Mouse (Mus musculus): ENCODE measurements at regions not wholly inside any gene's neighbourhood (a gene's known extent, or its start where the extent isn't known, plus 50 kb on each side); places are given as distances from the start of the nearest gene placed in this dataset.

DNA sequence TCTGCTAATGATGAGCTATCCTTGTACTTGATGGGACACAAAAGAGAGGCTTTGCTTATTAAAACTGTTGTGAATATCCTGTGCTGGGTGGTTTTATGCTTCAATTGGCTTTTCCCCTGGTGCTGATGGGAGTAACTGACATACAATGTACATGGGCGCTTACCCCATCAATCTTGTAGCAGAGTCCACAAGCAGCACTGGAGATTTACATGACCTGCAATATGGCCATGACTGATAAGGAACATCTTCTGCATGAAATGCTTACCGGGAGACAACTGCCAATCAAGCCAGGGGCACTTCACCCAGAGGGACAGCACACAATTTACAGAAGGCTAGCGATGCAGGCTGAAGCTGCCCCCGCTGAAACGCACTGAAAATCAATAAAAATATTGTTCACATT lies 65.1 kb downstream of the Sst start:
- DNase-seq (ENCODE audit: low spot score) (no peak), ATAC-seq (ENCODE audit: insufficient read depth, low read depth) (no peak)
- H3K36me3 ChIP-seq (replicated peaks; ENCODE audit: control insufficient read depth, insufficient read depth, low read length), result no peaks in the 10 kb centered on the region
- H3K4me1 ChIP-seq (ENCODE audit: control insufficient read depth, insufficient read depth), result no peaks in the 10 kb centered on the region
- no peak overlapping the region for H3K4me2 ChIP-seq (ENCODE audit: low read depth, low read length)
- H3K27ac ChIP-seq (ENCODE audit: low read depth), result no peak overlapping the region
- H3K27me3 ChIP-seq (ENCODE audit: control insufficient read depth, insufficient read depth, low read length), result no peaks in the 10 kb centered on the region
- 0 out of 2 replicates have a peak, but pooled peaks cover 4% of the 10 kb centered on the region for H3K9me3 ChIP-seq (replicated peaks; ENCODE audit: control insufficient read depth, low read length)
- TF ChIP-seq EP300 (IDR thresholded peaks at IDR 0.05; ENCODE audit: low read depth) (no peak), CTCF (IDR thresholded peaks at IDR 0.05; ENCODE audit: low read depth) (no peak)
- no peak overlapping the region for H3K4me3 ChIP-seq (ENCODE audit: low read depth, low read length)
- 82% methylated on average over 5 of the region's 5 CpGs for WGBS
- no peak overlapping the region for H3K9ac ChIP-seq (replicated peaks; ENCODE audit: low read depth, low read length)

DNA sequence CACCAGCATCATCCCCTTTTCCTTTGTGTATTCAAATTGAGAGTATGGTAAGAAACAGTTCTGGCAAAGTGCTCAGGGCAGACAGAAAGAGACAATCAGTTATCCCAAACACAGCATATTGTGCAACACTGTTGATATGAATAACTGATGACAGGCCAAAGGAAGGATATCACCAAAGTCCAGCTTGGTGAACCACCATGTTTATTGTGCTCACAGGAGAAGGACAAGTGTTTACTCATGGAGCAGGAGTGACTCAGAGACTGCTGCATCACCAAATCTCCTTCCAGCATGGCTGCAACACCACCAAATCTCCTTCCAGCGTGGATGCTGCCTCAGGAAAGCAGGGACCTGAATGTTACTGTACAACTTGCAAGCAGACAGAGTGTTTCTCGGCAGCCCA lies 105.5 kb downstream of the Sst start:
- H3K9me3 ChIP-seq (replicated peaks; ENCODE audit: control insufficient read depth, low read length), result no peaks in the 10 kb centered on the region
- H3K4me3 ChIP-seq (ENCODE audit: low read depth, low read length), result no peak overlapping the region
- no peak overlapping the region for H3K4me2 ChIP-seq (ENCODE audit: low read depth, low read length)
- no peak for ATAC-seq (ENCODE audit: insufficient read depth, low read depth)
- WGBS, result 62% methylated on average over 2 of the region's 2 CpGs
- no peak for DNase-seq (ENCODE audit: low spot score)
- H3K4me1 ChIP-seq (ENCODE audit: control insufficient read depth, insufficient read depth), result no peaks in the 10 kb centered on the region
- TF ChIP-seq CTCF (IDR thresholded peaks at IDR 0.05; ENCODE audit: low read depth), result no peak
- no peak for TF ChIP-seq EP300 (IDR thresholded peaks at IDR 0.05; ENCODE audit: low read depth)
- no peaks in the 10 kb centered on the region for H3K27me3 ChIP-seq (ENCODE audit: control insufficient read depth, insufficient read depth, low read length)
- no peak overlapping the region for H3K27ac ChIP-seq (ENCODE audit: low read depth)
- no peaks in the 10 kb centered on the region for H3K36me3 ChIP-seq (replicated peaks; ENCODE audit: control insufficient read depth, insufficient read depth, low read length)
- no peak overlapping the region for H3K9ac ChIP-seq (replicated peaks; ENCODE audit: low read depth, low read length)

DNA sequence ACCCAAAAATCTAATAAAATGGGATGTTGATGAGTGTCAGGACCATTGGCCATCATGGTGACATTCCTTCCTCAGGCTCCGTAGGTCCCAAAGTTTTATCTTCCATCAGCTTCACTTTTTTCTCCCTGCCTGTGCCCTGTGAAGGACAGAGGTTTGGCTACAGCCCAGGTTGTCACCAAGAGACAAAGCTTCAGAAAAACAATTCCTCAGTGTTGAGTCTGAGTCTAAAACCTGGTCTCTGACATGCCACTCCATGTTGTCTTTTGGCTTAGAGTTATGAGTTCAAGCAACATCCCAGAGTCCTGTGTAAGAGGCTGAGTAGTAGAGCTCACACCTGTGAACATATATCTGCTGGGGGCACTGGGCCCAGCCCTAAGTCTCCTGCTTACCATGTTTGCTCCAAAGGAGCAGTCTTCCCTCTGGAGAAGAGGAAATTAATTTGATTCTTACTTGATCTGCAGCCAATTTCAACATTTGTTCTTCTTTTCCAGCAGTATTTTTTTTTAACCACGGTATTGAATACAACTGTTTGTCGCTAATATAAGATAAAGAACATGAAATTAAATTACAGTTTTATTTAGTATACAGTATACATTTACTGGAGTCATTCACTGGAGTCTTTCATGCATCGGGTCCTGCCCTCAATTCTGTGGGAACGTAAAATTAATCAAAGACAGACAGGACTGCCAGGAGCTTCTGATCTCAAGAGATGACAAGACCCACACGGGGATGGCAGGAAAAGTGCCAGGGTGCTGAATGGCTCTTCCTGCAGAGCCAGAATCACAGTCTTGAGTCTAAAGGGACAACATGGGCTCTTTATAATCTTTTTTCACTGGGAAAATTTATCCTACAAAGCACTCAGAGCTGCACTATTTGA lies 106.5 kb downstream of the Sst start:
- no peak overlapping the region for H3K4me2 ChIP-seq (ENCODE audit: low read depth, low read length)
- H3K27me3 ChIP-seq (ENCODE audit: control insufficient read depth, insufficient read depth, low read length), result no peaks in the 10 kb centered on the region
- DNase-seq (ENCODE audit: low spot score), result no peak
- no peak for ATAC-seq (ENCODE audit: insufficient read depth, low read depth)
- no peak overlapping the region for H3K9ac ChIP-seq (replicated peaks; ENCODE audit: low read depth, low read length)
- no peak overlapping the region for H3K27ac ChIP-seq (ENCODE audit: low read depth)
- H3K36me3 ChIP-seq (replicated peaks; ENCODE audit: control insufficient read depth, insufficient read depth, low read length), result no peaks in the 10 kb centered on the region
- TF ChIP-seq EP300 (IDR thresholded peaks at IDR 0.05; ENCODE audit: low read depth) (no peak), CTCF (IDR thresholded peaks at IDR 0.05; ENCODE audit: low read depth) (no peak)
- no peak overlapping the region for H3K4me3 ChIP-seq (ENCODE audit: low read depth, low read length)
- H3K4me1 ChIP-seq (ENCODE audit: control insufficient read depth, insufficient read depth), result no peaks in the 10 kb centered on the region
- no peaks in the 10 kb centered on the region for H3K9me3 ChIP-seq (replicated peaks; ENCODE audit: control insufficient read depth, low read length)
- WGBS, result 54% methylated on average over 6 of the region's 6 CpGs

DNA sequence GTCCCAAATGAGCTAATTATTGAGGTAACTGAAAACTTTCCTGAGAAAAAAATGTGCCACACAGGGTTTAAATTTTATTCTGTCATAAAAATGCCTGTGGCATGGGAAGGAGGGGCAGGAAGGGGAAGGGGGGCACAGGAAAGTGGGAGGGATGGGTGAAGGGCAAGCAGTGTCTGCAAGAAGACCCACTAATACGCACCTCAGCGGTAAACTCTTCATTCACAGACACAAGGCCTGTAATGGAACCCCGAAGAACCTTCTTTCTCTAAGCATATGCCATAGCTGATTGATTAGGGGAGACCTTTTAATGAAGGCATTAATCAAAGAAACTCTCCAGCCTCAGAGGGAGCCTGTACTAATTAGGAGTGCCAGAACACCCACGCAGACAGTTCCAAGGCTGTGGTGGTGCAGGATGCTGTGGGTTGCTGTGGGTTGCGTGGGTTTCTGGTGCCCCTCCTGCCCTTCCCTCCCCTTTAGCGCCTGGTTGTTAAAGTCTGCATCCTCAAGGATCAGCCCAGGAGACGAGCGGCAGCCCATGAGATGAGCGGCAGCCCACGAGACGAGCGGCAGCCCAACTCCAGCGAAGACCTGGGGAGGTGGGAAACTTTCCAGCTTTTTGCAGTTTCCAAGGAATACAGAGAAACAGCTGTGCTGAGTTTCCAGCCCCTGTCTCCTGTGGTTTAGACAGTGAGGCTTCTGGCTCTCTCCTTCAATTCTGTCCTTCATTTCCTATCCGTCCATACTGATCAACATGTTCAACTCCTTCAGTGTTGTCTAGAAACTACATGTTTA lies 110.1 kb downstream of the Sst start:
- H3K4me3 ChIP-seq (ENCODE audit: low read depth, low read length), result no peak overlapping the region
- no peaks in the 10 kb centered on the region for H3K27me3 ChIP-seq (ENCODE audit: control insufficient read depth, insufficient read depth, low read length)
- H3K36me3 ChIP-seq (replicated peaks; ENCODE audit: control insufficient read depth, insufficient read depth, low read length), result no peaks in the 10 kb centered on the region
- WGBS, result 67% methylated on average over 14 of the region's 14 CpGs
- no peaks in the 10 kb centered on the region for H3K4me1 ChIP-seq (ENCODE audit: control insufficient read depth, insufficient read depth)
- DNase-seq (ENCODE audit: low spot score), result no peak
- no peak overlapping the region for H3K9ac ChIP-seq (replicated peaks; ENCODE audit: low read depth, low read length)
- no peak for ATAC-seq (ENCODE audit: insufficient read depth, low read depth)
- no peak for TF ChIP-seq EP300 (IDR thresholded peaks at IDR 0.05; ENCODE audit: low read depth)
- no peak for TF ChIP-seq CTCF (IDR thresholded peaks at IDR 0.05; ENCODE audit: low read depth)
- no peak overlapping the region for H3K4me2 ChIP-seq (ENCODE audit: low read depth, low read length)
- H3K9me3 ChIP-seq (replicated peaks; ENCODE audit: control insufficient read depth, low read length), result no peaks in the 10 kb centered on the region
- H3K27ac ChIP-seq (ENCODE audit: low read depth), result no peak overlapping the region

DNA sequence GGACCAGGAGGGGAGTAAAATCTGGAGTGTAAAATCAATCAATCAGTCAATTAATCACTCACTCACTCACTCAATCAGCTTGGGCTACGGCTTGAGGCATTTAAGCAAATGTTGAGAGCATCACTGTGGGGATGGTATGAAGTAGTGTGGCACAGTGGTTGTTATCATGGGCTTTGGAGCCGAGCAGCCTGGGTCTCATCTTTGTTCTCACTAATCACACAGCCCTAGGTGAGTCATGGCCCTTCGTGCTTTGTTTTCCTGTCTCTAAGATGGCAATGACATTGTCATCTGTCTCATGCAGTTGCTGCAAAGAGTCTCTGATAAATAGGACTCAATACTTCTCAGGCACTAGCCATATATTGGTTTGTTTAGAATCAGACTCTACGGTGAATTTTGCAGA lies 112.9 kb downstream of the Sst start:
- Histone ChIP-seq H3K4me1 (ENCODE audit: control insufficient read depth, insufficient read depth) (no peaks in the 10 kb centered on the region), H3K27ac (ENCODE audit: low read depth) (no peak overlapping the region), H3K36me3 (replicated peaks; ENCODE audit: control insufficient read depth, insufficient read depth, low read length) (no peaks in the 10 kb centered on the region), H3K4me3 (ENCODE audit: low read depth, low read length) (no peak overlapping the region), H3K9me3 (replicated peaks; ENCODE audit: control insufficient read depth, low read length) (no peaks in the 10 kb centered on the region), H3K27me3 (ENCODE audit: control insufficient read depth, insufficient read depth, low read length) (no peaks in the 10 kb centered on the region), H3K9ac (replicated peaks; ENCODE audit: low read depth, low read length) (no peak overlapping the region), H3K4me2 (ENCODE audit: low read depth, low read length) (no peak overlapping the region)
- 58% methylated on average over 4 of the region's 4 CpGs for WGBS
- DNase-seq (ENCODE audit: low spot score) (no peak), ATAC-seq (ENCODE audit: insufficient read depth, low read depth) (no peak)
- TF ChIP-seq EP300 (IDR thresholded peaks at IDR 0.05; ENCODE audit: low read depth), result no peak
- TF ChIP-seq CTCF (IDR thresholded peaks at IDR 0.05; ENCODE audit: low read depth), result no peak
